Mouse (Mus musculus) 3T3-L1 (cell line): ENCODE results near the gene Cdc42se2.

Experiments
- DNase-seq: peaks from one replicate; pipeline ENCODE4 v3.0.0-alpha.2; 2015; ENCODE audit warnings: low read depth, low spot score

Gene Cdc42se2

DNA sequence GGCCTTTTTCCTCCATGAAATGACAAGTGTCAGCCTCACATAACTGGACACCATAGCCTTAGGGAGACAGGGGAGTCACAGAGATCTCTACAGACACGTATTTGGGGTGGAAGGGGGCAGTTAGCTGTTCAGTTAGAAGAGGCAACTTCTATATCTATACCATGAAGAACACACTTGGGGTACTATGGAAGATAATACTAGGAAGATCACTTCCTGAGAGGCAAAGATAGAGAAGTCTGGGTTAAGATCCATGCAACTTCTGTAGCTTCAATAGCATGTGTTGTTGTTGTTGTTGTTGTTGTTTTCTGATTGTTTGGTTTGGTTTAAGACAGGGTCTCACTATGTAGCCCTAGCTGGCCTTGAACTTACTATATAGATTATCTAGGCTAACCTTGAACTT is 5.7 kb upstream of the Cdc42se2 start:
- DNase-seq = no peak

DNA sequence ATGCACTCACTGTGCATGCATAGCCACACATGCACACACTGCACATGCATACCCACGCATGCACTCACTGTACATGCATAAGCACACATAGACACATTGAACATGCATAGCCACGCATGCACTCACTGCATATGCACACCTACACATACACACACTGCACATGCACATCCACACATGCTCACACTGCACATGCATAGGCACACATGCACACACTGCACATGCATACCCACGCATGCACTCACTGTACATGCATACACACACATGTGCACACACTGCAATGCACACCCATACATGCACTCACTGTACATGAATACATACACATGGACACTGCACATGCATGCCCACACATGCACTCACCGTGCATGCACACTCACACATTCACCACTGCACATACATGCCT is 4.0 kb upstream of the Cdc42se2 start:
- DNase-seq = no peak

DNA sequence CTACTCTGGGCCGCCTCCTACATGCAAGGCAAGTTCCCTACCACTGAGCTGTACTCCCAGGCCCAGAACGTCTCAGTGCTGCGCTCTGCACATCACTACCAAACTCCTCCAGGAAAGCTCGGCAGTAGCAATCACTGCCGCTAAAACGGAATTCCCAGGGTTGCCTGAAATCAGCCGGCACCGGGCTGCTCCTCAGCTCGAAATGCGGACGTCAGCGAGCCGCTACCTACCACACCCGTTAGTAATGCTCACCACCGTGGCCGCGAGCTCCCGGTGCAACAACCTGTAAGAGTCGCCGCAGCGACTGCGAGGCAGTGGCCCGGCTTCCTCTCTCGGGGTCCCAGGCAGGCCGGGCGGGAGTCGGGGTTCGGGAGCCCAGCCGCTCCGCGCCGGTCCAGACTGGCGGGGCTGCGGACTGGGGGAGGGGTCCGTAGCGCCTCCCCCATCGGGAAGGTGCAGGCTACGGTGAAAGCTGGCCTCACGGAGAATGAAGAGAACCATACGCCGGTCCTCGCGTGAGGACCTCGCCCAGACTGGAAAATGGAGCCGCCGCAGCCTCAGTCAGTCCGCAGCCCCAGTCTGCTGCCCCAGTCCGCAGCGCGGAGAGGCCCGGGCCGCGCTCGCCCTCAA is 502 bp downstream of the Cdc42se2 start:
- DNase-seq = peak; percentile 71

- no peak for DNase-seq
These were observed 1.9 kb downstream of the Cdc42se2 start for GRCm38 (mm10) chr11:54785566-54785965.

GRCm38 (mm10) chr11:54784436-54784835 is 3.0 kb downstream of the Cdc42se2 start:
- DNase-seq = no peak

GRCm38 (mm10) chr11:54782253-54782652 is 5.2 kb downstream of the Cdc42se2 start:
- no peak for DNase-seq

DNA sequence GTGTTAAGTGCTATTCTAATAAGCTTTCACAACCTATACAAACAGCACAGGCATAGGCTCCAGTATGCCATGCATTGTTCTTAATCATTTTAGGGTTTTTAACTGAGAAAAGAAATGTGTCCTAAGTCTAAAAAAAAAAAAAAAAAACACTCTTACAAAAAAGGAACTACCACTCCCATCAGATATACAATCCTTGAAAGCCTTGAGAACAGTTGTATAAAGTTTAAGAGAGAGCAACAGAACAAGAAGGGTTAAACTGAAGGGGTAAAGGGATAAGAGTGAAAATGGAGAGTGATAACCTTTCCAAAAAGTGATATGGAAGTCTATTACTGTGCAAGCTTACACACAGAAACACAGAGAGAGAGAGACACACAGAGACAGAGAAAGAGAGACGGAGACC is 7.5 kb downstream of the Cdc42se2 start:
- no peak for DNase-seq

DNA sequence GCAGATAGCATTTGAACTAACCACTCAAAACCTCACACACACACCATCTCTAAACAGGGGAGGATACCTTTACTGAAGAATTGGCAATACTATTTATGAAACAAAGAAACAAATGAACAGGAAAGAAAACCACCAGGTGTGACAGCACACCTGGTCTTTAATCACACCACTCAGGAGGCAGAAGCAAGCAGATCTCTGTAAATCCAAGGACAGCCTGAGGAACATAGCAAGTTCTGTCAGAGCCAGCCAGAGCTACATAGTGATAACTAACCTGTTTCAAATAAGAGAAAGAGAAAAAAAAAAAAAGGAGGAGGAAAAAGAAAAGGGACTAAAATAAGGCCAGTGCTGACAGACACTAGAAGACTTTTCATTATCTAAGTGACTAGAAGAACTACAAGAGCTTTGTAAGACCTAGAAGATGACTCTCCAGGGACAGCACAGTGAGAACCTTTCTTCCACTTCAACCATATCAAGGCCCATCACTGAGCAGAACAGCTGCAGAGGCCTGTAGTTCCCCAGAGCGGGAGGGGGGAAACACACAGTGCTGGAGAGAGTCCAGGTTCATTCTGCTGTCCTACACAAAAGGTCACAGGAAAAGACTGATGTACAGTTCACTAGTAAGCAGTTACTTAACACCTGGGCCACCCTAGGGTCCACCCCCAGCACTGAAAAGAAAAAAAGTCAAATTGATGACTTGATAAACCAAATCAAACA is 9.2 kb downstream of the Cdc42se2 start:
- DNase-seq = no peak

DNA sequence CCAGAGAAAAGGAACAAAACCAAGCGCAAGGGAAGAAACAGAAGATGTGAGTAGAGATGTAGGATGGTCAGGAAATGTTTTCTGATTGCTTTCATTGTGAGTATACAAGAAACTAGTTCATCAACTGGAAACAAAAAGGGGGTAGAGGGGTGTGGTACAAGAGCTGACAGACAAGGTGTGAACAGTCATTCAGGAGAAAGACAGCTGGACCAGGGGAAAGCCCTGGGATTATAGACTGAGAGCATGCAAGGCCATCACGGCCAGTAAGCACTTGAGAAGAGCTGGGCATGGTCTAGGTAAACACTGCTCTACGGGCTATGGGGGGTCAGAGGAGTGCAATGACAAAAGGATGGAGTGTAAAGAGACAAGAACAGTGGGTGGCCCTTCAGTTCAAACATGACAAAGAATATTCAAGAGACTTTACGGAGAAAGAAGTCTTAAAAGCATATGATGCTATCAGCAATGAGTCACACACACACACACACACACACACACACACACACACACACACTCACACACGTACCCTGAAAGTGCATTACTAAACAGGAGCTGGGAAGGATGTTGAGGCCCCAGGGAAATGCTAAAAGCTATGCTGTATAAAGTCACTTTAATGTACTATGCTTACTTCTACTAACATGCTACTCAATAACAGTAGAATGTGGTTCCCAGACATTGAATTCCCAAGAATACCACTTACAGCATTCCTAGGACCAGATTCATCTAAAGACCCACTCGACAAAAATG is 9.9 kb downstream of the Cdc42se2 start:
- no peak for DNase-seq

- no peak for DNase-seq
These were observed 10.6 kb downstream of the Cdc42se2 start for GRCm38 (mm10) chr11:54776735-54777333.

GRCm38 (mm10) chr11:54776367-54776701 is 11.1 kb downstream of the Cdc42se2 start:
- DNase-seq = no peak

GRCm38 (mm10) chr11:54775628-54776366 is 11.7 kb downstream of the Cdc42se2 start:
- DNase-seq = no peak

- no peak for DNase-seq
These were observed 13.0 kb downstream of the Cdc42se2 start for GRCm38 (mm10) chr11:54774282-54775078.

- DNase-seq = no peak
These were observed 15.9 kb downstream of the Cdc42se2 start for GRCm38 (mm10) chr11:54771549-54771948.

DNA sequence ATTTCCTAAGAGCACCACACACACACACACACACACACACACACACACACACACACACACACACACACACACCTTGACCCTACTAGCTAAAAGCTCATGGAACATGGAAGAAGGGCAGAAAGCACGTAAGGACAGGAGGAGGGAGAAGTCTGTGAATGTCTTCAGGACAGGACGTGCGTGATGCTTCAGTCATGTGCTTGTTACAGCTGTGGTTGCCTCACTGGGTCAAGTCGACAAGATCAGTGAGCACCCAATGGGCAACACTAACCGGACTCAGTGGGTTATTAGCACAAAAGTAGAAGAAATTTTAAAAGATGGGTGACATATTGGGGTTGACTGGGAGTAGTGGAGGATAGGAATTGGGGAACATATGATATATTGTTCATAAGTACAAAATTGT is 17.6 kb downstream of the Cdc42se2 start:
- no peak for DNase-seq

DNA sequence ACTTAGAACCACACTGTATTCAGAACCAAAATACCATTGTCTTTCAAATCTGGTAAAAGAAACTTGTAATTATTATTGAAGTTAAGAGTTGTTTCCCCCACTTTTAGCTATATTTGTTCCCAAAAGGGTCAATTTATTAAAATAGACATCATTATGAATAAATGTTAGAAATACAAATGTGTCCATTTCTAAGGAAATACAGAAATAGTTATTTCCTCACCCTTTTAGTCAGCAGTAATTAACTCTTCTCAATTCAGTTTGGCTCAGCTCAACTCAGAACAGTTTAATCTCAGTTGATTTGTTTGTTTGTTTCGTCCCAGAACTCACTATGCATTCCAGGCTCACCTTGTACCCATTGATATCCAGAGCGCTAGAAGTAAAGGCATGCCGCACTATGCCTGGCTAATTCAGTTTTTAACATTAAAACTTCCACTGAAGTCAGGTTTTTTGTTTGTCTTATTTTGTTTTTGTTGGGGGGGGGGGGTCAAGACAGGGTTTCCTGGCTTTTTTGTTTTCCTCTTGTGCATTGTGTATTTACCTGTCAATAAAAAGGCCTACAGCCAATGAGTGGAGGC is 19.3 kb downstream of the Cdc42se2 start:
- DNase-seq = no peak

DNA sequence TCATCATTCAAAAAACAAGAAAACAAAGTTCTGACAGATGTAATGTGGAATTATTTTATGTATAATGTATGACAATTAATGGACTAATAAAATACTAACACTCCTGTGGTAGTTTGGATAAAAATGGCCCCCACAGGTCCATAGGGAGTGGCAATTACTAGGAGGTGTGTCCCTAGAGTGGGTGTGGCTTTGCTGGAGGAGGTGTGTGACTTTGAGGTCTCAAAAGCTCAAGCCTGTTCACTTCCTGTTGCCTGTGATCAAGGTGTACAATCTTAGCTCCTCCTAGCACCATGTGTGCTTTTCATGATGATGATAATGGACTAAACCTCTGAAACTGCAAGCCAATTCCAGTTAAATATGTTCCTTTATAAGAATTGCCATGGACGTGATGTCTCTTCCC is 22.7 kb downstream of the Cdc42se2 start:
- no peak for DNase-seq

DNA sequence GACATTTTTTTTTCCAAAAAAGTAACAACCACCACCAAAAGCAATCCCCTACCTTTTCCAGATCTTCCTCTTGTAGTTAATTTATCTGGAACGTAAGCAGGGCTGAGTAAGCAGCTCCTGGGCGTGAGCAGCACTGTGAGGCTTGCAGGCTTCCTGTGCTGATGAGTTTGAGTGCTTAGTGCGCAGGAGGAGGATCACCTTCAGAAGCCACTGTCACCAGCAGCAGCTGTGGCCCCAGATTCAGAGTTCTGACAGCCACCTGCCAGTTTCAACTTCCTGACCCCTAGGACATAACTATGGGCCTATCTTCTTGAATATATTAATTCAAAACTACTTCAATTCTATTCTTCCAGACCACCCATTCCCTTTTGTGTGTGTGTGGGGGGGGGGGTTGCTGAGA is 23.4 kb downstream of the Cdc42se2 start:
- no peak for DNase-seq

GRCm38 (mm10) chr11:54762735-54763134 is 24.7 kb downstream of the Cdc42se2 start:
- no peak for DNase-seq

GRCm38 (mm10) chr11:54757993-54758392 is 29.5 kb downstream of the Cdc42se2 start:
- DNase-seq = no peak
